Mouse (Mus musculus) ES-CJ7 (cell line): ENCODE measurements at regions not wholly inside any gene's neighbourhood (a gene's known extent, or its start where the extent isn't known, plus 50 kb on each side); places are given as distances from the start of the nearest gene placed in this dataset.

Experiments
- DNase-seq: peaks from one replicate; pipeline ENCODE4 v3.0.0; 2011; ENCODE audit warnings: low read depth, low spot score

- peak; percentile 78 for DNase-seq
Observed at GRCm38 (mm10) chr15:30029257-30029899, 143.0 kb upstream of the Ctnnd2 start.

DNA sequence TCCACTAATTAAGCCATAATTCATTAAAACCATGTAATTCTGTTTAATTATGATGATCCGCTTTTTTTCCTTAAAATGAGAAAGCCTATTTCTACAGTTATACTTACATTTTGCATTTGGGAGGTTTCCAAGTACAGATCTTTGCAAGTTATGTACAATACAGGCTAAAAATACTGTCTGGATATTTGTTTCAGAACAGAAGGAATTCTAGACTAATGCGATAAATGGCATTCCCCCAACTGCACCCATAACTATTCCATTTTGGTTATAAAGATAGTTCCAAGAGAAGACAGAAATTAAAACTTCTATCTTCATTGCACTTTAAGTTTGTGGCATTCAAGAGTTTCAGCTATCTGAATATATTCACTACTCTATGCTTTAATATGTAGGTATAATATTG is 137.0 kb upstream of the Ctnnd2 start:
- no peak for DNase-seq

GRCm38 (mm10) chr15:30050851-30051250 is 121.5 kb upstream of the Ctnnd2 start:
- no peak for DNase-seq

- no peak for DNase-seq
Observed at GRCm38 (mm10) chr15:30059808-30060207, 112.6 kb upstream of the Ctnnd2 start.

DNA sequence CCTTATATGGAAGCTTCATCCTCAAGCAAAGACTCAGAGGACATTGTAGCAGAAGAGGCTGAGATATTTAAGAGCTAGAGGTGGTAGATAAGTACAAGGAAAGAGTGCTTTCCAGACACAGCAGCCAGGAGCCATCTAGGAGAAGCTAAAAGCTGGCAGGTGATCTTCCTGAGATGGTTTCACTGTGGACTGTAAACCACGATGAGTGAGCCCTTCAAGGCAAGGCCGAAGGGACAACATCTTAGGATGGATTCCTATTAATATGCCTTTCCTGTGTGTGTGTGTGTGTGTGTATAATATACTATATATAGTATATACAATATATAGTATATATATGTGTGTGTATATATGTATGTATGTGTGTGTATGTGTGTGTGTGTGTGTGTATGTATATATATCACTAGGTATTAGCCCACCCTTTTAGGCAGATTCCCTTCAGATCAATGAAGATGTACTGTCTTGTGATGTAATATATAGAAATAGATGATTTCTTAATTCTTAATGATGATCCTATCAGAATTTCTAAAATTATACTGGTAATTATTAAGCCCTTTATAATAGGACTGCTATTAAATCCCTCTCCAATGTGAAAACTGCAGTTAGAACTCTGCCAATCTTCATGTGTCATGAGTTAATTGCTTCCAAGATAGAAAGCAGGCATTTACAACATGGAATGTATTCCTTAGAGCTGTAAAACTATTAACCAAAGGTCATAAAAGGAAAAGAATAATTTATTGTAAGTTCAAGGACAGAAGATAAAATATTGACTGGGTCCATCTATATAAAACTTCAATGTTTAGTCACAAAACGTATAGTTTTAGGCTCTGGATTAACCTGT is 111.7 kb upstream of the Ctnnd2 start:
- no peak for DNase-seq

DNA sequence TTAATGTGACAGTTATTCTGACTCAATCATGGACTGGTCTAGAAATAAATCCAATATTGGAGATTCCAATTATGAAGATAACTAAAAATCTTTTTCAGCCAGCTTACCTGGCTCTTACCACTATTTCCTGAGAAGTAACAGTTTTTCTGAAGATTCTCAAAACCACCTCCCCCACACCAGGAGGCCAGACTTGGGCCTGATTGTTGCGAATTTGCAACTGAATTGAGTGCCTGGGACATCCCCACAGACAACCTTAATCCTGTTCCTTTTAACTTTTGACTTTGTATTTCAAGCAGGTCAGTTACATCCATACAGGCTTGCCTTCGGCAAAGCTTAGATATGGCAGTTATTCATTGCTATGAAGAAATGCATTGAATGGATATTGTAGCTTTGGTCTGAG is 100.7 kb upstream of the Ctnnd2 start:
- peak; percentile 84 for DNase-seq

DNA sequence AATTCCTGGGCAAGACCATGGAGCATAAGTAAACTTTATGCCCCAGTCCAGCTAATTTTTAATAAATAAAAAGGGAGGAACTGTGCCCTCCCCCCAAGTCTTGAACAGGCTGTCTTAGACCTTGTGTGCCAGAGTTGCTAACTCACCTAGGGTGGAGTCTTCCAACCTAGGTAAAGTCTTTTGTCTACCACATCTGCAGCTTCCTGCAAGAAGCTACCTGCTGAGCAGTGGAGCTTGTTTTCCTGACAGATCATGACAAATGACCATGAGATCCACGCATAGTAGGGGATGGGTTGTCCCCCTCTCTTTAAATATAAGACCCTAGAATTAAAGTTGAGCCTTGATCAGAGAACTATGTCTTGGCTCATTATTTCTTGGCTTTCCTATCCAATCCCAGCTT is 100.1 kb upstream of the Ctnnd2 start:
- peak; percentile 82 for DNase-seq

- no peak for DNase-seq
Observed at GRCm38 (mm10) chr15:30087120-30087519, 85.3 kb upstream of the Ctnnd2 start.

DNA sequence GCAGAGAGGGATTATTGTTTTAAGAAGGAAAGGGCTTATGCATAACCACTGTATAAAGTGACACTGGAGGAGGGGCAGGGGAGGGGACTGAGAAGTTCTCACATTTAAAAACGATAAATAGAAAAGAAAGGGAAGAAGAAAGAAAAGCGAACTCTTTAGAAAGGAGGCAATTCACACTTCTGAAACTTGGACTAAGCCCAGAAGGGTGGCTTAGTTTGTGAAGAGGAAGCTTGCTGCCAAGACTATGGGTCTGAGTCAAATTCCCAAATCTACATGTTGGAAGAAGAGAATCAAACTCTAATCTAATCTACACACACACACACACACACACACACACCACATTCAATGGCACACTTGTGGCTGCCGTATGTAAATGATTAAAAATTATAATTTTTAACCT is 50.3 kb upstream of the Ctnnd2 start:
- no peak for DNase-seq
